Mouse (Mus musculus): Measurements from ENCODE around the gene Setd2. TPM values are rescaled to one million over a fixed set of nuclear protein-coding genes. Genes with fewer than 3 reads are reported as not detected.

The Setd2 gene
- total and polyA plus RNA-seq, 2 experiments: 20.1 to 36.5 TPM

DNA sequence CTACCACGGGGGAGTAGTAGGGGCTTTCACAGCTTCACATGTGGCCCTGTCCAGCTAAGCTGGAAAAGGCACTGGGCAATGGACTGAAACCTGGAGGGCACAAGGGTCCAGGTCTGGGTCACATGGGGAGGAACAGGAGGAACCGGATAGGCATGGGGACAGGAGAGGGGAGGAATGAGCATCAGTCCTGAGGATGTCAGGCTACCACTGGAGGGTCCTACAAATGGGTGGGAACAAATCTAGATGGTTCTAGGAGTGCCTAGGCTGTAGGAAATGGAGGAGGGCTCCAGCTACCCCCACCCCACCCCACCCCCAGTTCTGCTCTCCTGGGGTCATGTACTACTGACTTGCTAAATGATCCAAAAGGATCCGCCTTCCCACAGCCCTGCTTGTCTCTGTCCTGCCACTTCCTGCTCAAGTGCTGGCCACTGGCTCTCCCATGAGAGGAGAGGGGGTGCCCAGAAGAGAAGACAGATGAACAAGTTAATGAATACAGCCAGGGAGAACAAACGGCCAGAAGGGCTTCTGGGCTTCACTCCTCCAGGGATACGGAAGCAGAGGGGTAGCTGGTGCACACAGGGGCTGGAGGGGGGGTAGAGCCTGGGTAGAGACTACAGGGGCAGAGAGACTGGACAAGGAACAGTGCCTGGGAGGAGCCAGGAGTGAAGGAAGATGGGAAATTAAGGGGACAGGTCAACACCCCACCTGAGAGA lies 110.6 kb downstream of the Setd2 start:
- no peaks in the 10 kb centered on the region for H3K4me1 ChIP-seq (ENCODE audit: control insufficient read depth, insufficient read depth, low read length)
- no peak for DNase-seq (ENCODE audit: extremely low read depth, low read depth, low spot score)
- TF ChIP-seq CTCF (IDR thresholded peaks at IDR 0.05; ENCODE audit: low read depth, low read length) (no peak), POLR2A (IDR thresholded peaks at IDR 0.05; ENCODE audit: extremely low read depth, insufficient read depth, low read length) (no peak)
- 71% methylated on average over 5 of the region's 5 CpGs for WGBS
- no peaks in the 10 kb centered on the region for H3K27me3 ChIP-seq (ENCODE audit: control insufficient read depth, insufficient read depth, low read length)
- no peak overlapping the region for H3K9ac ChIP-seq (ENCODE audit: low read depth, low read length)
- H3K4me3 ChIP-seq (ENCODE audit: insufficient read depth, low read depth, low read length): no peak overlapping the region
- no peaks in the 10 kb centered on the region for H3K36me3 ChIP-seq (ENCODE audit: control insufficient read depth, insufficient read depth, low read length)
- no peak overlapping the region for H3K27ac ChIP-seq (replicated peaks; ENCODE audit: insufficient read depth, low read depth, low read length)
- peaks cover under 1% of the 10 kb centered on the region; the same call in 1 of the 2 replicates for H3K79me2 ChIP-seq (ENCODE audit: control insufficient read depth, insufficient read depth, low read length)

DNA sequence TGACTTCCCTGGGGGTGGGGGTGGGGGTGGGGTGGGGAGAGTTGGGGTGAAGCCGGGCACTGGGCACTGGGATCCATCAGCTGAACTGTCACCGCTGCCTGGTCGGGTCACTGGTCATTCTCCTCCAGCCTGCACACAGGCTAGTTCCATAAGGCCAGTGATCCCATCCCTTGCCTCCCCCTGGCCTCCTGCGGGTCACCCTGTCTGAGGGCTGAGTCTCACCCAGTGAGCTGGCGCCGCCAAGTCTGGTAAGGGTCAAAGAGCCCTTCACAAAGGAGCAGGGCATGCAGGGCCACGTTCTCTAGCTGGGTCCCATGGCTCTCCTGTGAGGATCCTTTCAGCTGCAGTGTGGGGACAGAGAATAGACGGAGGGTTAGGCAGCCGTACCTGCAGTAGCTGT lies 111.4 kb downstream of the Setd2 start:
- Histone ChIP-seq H3K4me1 (ENCODE audit: control insufficient read depth, insufficient read depth, low read length) (no peaks in the 10 kb centered on the region), H3K4me3 (ENCODE audit: insufficient read depth, low read depth, low read length) (no peak overlapping the region), H3K79me2 (ENCODE audit: control insufficient read depth, insufficient read depth, low read length) (peaks cover 9% of the 10 kb centered on the region), H3K27me3 (ENCODE audit: control insufficient read depth, insufficient read depth, low read length) (no peaks in the 10 kb centered on the region), H3K27ac (replicated peaks; ENCODE audit: insufficient read depth, low read depth, low read length) (no peak overlapping the region), H3K9ac (ENCODE audit: low read depth, low read length) (no peak overlapping the region), H3K36me3 (ENCODE audit: control insufficient read depth, insufficient read depth, low read length) (no peaks in the 10 kb centered on the region)
- DNase-seq (ENCODE audit: extremely low read depth, low read depth, low spot score): no peak
- WGBS: 70% methylated on average over 9 of the region's 9 CpGs
- TF ChIP-seq POLR2A (IDR thresholded peaks at IDR 0.05; ENCODE audit: extremely low read depth, insufficient read depth, low read length): no peak
- TF ChIP-seq CTCF (IDR thresholded peaks at IDR 0.05; ENCODE audit: low read depth, low read length): no peak

DNA sequence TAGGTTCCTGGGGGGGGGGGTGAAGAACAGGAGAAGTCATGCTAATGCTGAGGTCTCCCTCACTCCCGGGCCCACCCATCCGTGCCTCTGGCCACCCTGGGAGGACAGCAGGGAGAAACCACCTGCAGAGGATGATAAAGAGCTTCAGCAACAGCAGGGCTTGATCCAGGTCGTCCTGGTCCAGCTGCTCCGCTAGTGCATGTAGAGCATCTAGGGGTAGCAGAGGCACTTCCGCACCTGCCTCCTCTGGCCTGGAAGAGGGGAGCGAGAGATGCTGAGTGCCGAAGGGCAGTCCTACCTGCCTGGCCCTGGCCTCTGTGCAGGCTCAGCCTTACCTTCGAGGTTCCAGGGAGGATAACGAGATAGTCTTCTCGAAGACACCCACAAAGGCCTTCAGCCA lies 111.9 kb downstream of the Setd2 start:
- no peak overlapping the region for H3K27ac ChIP-seq (replicated peaks; ENCODE audit: insufficient read depth, low read depth, low read length)

GRCm38 (mm10) chr9:110645219-110645618 lies 112.8 kb downstream of the Setd2 start:
- Histone ChIP-seq H3K79me2 (ENCODE audit: control insufficient read depth, insufficient read depth, low read length) (peaks cover 16% of the 10 kb centered on the region), H3K9ac (ENCODE audit: low read depth, low read length) (0 out of 2 replicates have a peak overlapping the region, but pooled peaks have one; percentile 5), H3K27ac (replicated peaks; ENCODE audit: insufficient read depth, low read depth, low read length) (0 out of 2 replicates have a peak overlapping the region, but pooled peaks have one; percentile 8), H3K27me3 (ENCODE audit: control insufficient read depth, insufficient read depth, low read length) (no peaks in the 10 kb centered on the region), H3K4me1 (ENCODE audit: control insufficient read depth, insufficient read depth, low read length) (no peaks in the 10 kb centered on the region), H3K4me3 (ENCODE audit: insufficient read depth, low read depth, low read length) (peak overlapping the region; percentile 30; the same call in 1 of the 2 replicates), H3K36me3 (ENCODE audit: control insufficient read depth, insufficient read depth, low read length) (no peaks in the 10 kb centered on the region)
- no peak for TF ChIP-seq POLR2A (IDR thresholded peaks at IDR 0.05; ENCODE audit: extremely low read depth, insufficient read depth, low read length)
- 72% methylated on average over 9 of the region's 9 CpGs for WGBS
- DNase-seq (ENCODE audit: extremely low read depth, low read depth, low spot score): no peak

More for the DNA sequence above, 111.9 kb downstream of the Setd2 start:
- no peak overlapping the region for H3K9ac ChIP-seq (ENCODE audit: low read depth, low read length)
- TF ChIP-seq POLR2A (IDR thresholded peaks at IDR 0.05; ENCODE audit: extremely low read depth, insufficient read depth, low read length) (no peak), CTCF (IDR thresholded peaks at IDR 0.05; ENCODE audit: low read depth, low read length) (no peak)
- no peaks in the 10 kb centered on the region for H3K36me3 ChIP-seq (ENCODE audit: control insufficient read depth, insufficient read depth, low read length)
- no peaks in the 10 kb centered on the region for H3K27me3 ChIP-seq (ENCODE audit: control insufficient read depth, insufficient read depth, low read length)
- H3K4me3 ChIP-seq (ENCODE audit: insufficient read depth, low read depth, low read length): no peak overlapping the region
- 92% methylated on average over 10 of the region's 10 CpGs for WGBS
- no peaks in the 10 kb centered on the region for H3K4me1 ChIP-seq (ENCODE audit: control insufficient read depth, insufficient read depth, low read length)
- peaks cover 12% of the 10 kb centered on the region for H3K79me2 ChIP-seq (ENCODE audit: control insufficient read depth, insufficient read depth, low read length)
- DNase-seq (ENCODE audit: extremely low read depth, low read depth, low spot score): no peak

DNA sequence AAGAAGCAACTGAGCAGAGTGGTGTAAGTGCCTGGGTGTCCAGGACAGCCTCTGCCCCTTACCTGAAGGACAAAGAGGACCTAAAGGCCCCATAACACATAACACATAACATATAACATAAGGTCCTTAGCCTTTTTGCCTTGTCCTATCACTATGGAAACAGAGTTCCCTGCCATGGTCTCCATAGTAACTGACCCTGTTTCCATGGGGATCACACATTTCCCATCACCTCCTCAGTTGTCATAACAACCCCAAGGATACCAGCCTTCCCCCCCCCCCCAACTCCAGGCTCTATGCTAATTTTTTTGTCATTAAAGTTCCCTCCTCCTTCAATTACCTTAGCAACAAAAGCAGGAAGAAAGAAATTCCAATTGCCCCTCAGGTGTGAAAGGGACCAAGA lies 117.4 kb downstream of the Setd2 start:
- Histone ChIP-seq H3K36me3 (ENCODE audit: control insufficient read depth, insufficient read depth, low read length) (no peaks in the 10 kb centered on the region), H3K9ac (ENCODE audit: low read depth, low read length) (no peak overlapping the region), H3K4me3 (ENCODE audit: insufficient read depth, low read depth, low read length) (no peak overlapping the region), H3K27me3 (ENCODE audit: control insufficient read depth, insufficient read depth, low read length) (no peaks in the 10 kb centered on the region), H3K27ac (replicated peaks; ENCODE audit: insufficient read depth, low read depth, low read length) (no peak overlapping the region), H3K4me1 (ENCODE audit: control insufficient read depth, insufficient read depth, low read length) (peaks cover 14% of the 10 kb centered on the region), H3K79me2 (ENCODE audit: control insufficient read depth, insufficient read depth, low read length) (peaks cover 30% of the 10 kb centered on the region)
- TF ChIP-seq CTCF (IDR thresholded peaks at IDR 0.05; ENCODE audit: low read depth, low read length): no peak
- TF ChIP-seq POLR2A (IDR thresholded peaks at IDR 0.05; ENCODE audit: extremely low read depth, insufficient read depth, low read length): no peak
- DNase-seq (ENCODE audit: extremely low read depth, low read depth, low spot score): no peak
